Mouse (Mus musculus): ENCODE measurements around the gene 4933434E20Rik.

The 4933434E20Rik gene

GRCm38 (mm10) chr3:90080498-90080863, 29.0 kb downstream of the 4933434E20Rik start:
- DNase-seq (ENCODE audit: low read depth, low spot score): no peak

- peak; percentile 87 for DNase-seq (ENCODE audit: low read depth, low spot score)
These were observed 30.2 kb downstream of the 4933434E20Rik start for GRCm38 (mm10) chr3:90081365-90082240.

DNA sequence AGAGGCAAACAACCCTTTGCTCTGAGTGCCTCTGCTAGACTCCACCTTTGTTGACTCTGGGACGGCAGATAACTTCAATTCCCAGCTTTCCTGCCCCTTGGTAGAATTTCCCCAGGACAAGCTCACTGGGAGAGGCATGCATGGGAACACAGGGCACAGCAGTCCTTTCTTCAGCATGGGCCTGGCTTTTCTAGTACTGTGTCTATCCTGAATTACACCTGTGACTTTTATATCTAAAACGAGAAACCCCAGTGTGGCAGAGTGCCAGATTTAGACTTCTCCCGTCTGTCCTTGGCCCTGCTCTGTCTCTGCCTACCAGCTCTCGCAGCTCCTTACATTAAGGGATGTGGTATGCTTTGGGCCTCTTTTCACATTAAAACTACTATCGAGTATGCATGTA, 31.6 kb downstream of the 4933434E20Rik start:
- DNase-seq (ENCODE audit: low read depth, low spot score): peak; percentile 31

GRCm38 (mm10) chr3:90083698-90084324, 32.4 kb downstream of the 4933434E20Rik start:
- peak; percentile 70 for DNase-seq (ENCODE audit: low read depth, low spot score)

DNA sequence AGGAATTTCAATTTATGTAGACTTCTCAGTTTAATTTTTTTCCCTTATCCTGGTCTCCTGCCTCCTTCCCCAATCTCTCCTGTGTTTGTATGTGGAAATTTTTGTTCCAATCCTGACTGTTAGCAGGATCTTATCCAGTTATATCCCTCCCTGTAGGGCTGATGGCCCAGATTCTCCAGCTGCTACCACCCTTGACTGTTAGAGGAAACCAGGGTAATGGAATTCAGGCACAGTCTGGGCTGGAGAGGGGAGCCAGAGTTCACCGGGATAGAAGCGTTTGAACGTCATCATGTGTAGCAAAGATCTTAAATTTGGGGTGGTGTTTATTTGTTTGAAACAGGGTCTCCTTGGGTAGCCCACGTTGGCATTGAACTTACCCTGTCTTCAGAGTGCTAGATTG, 33.4 kb downstream of the 4933434E20Rik start:
- DNase-seq (ENCODE audit: low read depth, low spot score): no peak

- DNase-seq (ENCODE audit: low read depth, low spot score): no peak
These were observed 33.8 kb downstream of the 4933434E20Rik start for GRCm38 (mm10) chr3:90085281-90085680.

- no peak for DNase-seq (ENCODE audit: low read depth, low spot score)
These were observed 34.6 kb downstream of the 4933434E20Rik start for GRCm38 (mm10) chr3:90086068-90086467.

DNA sequence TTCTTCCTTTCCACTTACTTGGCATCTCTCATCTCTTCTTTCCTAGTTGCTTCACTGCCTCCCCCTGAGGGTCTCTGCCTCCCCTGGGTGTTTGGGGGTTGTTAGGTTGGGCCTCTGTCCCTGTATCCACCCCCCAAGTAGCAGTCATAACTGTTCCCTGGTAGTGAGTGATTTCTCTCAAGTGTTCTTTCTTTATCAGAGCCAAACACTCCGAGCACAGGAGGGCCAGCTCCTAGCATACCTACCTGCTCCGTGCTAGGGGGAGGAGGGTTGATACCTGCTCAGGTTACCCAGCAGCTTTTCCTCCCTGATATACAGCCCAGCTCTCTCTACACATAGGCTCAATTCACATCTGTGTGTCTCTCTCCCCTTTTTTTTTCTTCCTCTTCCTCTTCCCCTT, 37.2 kb downstream of the 4933434E20Rik start:
- DNase-seq (ENCODE audit: low read depth, low spot score): no peak

DNA sequence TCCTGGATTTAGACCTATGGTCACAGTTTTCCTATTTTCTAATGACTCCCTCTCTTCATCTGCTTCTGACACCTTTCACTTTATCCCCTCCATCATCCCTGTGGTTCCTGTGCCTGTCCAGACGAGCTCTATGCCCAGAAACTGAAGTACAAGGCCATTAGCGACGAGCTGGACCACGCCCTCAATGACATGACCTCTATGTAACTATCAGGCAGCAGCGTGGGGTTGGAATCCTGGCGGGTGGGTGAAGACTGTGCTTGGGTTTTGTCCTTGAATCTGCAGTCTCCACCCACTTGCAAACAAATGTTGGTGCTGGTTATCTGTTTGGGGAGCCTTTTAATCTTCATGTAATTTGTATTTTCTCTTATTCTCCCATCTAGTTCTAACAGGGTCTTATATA, 39.5 kb downstream of the 4933434E20Rik start:
- no peak for DNase-seq (ENCODE audit: low read depth, low spot score)

DNA sequence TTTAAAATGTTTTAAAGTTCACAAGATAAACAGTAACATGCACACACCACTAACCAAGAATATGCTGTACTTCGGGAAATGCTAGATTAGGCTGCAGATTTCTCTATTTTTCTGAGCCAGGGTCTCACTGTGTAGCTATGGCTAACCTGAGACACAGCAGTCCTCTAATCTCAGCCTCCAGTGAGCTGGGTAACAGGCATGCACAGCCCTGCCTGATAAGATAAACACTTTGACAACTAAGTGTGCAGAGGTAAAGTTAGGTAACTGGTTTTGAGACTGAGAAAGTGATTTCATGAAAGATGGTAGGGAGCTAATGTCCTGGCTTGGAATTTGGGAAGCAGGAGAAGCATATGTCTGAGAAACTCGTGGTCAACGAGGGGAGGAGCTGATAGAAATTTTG, 43.0 kb downstream of the 4933434E20Rik start:
- no peak for DNase-seq (ENCODE audit: low read depth, low spot score)

DNA sequence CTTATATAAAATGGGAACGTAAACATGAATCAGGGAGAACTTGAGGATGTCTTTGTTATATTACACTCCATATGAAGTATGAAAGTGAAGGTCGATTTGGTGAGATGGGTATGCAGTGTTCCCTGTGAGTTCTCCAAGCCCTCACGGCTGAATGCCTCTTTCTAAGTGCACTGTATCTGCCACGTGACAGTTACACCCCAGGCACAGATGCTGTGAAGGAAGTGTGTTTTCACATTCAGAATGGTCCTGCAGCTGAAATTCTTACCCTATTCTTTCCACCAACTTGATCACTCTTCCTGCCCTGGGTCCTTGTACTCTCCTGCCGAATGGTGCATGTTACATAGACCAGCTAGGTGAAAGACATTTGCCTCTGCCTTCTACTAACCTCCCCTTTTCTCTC, 46.5 kb downstream of the 4933434E20Rik start:
- no peak for DNase-seq (ENCODE audit: low read depth, low spot score)

DNA sequence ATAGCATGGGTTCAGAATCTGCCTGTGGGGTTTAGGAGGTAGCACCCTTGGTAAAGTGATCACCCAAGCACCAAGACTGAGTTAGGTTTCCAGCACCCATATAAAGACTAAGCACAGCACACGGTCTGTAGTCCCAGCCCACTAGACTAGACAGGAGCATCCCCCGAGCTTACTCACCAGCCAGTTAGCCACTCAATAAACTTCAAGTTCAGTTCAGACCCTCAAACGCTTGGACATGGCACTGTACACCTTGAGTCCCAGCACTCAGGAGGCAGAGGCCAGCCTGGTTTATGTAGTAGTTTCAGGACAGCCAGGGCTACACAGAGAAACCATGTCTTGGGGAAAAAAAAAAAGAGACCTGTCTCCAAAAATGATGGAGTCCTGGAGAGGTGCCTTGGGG, 49.6 kb downstream of the 4933434E20Rik start:
- no peak for DNase-seq (ENCODE audit: low read depth, low spot score)

DNA sequence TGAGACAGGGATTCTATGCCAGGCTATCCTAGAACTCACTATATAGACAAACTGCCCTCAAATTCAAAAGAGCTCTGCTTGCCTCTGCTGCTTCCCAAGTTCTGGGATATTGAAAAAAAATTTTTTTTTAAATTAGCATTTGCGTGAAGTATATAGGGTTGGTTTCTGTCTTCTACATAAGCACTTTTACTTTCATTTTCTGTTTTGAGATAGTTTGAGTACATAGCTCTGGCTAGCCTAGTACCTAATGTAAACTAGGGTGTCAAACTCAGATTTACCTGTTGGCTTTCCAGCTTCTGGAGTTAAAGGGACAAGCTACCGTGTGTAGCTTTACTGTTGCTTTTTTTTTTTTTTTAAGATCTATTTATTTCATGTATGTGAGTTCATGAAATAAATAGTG, 50.2 kb downstream of the 4933434E20Rik start:
- DNase-seq (ENCODE audit: low read depth, low spot score): no peak

DNA sequence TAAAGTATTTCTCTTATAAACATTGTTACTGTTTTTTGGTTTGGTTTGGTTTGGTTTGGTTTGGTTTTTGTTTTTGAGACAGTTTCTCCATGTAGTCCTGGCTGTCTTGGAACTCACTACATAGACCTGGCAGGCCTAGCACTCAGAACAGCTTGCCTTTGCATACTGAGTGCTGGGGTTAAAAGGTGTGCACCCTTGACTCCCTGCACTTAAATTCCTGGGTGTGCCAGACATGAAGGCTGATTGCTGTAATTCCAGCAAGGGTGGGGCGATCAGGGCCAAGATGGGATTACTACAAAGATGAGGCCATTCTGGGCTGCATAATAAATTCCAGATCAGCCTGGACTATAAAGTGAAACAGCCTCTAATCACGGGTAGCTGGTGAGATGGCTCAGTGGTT, 50.8 kb downstream of the 4933434E20Rik start:
- DNase-seq (ENCODE audit: low read depth, low spot score): no peak

DNA sequence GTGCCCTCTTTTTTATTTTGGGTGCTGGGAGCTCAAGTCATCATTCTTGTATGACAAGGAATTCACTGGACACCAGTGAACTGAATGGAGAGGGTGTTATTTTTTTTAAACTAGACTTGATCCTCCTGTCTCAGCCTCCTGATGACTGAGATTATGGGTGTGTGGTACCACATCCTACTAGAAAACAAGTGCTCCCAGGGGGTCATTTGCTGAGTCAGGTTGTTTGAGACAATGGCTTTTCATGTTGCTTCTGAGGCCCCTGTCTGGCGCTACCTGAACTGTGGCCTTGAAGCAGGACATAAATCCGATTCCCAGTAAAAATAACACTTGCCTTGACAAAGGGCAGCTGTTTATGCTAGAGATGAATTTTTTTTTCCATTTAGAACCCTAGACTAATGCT, 51.7 kb downstream of the 4933434E20Rik start:
- no peak for DNase-seq (ENCODE audit: low read depth, low spot score)

GRCm38 (mm10) chr3:90103938-90104337, 52.5 kb downstream of the 4933434E20Rik start, which contains the start of gene Nup210l:
Gene Nup210l, plus strand, starts transcription at chr3:90104132.
- no peak for DNase-seq (ENCODE audit: low read depth, low spot score)

DNA sequence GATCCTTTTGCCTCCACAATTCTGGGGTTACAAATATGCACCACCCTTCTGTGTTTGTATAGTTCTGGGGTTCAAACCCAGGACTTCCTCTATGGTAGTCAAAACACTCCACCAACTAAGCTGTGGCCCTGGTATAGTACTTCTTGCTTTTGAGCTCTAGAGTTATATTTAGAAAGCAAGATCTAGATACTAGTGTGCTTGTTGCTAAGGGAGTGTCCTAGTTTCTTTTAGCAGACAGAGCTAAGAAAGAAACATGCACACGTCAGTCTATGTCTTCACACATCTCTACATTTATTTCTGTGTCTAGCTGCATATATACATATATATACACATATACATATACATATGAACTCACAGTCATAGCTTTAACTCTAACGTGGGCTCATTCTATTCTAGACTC, 60.3 kb downstream of the 4933434E20Rik start:
- DNase-seq (ENCODE audit: low read depth, low spot score): peak; percentile 71

DNA sequence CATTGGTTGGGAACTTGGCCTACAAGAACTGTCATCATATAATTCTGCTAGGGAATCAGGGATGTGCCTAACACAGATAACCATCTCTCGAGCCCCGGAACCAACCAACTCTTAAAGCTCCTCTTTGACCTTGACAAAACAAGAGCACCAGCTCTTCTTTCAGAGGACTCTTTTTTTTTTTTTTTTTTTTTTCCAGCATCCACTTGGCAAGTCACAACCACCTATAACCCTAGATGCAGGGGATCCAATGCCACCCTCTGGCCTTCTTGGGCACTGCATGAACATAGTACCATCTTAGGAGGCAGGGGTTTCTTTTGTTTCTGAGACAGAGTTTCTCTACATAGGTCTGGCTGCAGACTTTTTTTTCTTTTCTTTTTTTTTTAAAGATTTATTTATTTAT, 62.9 kb downstream of the 4933434E20Rik start:
- peak; percentile 58 for DNase-seq (ENCODE audit: low read depth, low spot score)

- DNase-seq (ENCODE audit: low read depth, low spot score): no peak
These were observed 64.1 kb downstream of the 4933434E20Rik start for GRCm38 (mm10) chr3:90115526-90115925.

Data from A20 (cell line).